ENCODE assay signal across 8 mouse cellular contexts in genomic region chr2:91944170-91944950, GRCm38 (mm10). TPM values are rescaled to one million over a fixed set of nuclear protein-coding genes. Genes with fewer than 3 reads are reported as not detected.
DNase-seq lines count a peak whose midpoint lies in the region; ATAC-seq and TF ChIP-seq lines count a peak whose summit lies in the region.

No protein-coding gene starts in this region.

- peak overlapping the region; percentile 21 for H3K27ac ChIP-seq in cerebellum, adult 2 months (ENCODE audit: insufficient read depth, low read length)
- no peak overlapping the region for H3K27ac ChIP-seq in forebrain, embryonic 16.5 days (ENCODE audit: low read length)
- no peak overlapping the region for H3K27ac ChIP-seq in hindbrain, embryonic 11.5 days (ENCODE audit: low read depth, low read length)

- WGBS in cerebellum, adult 2 months, result 8% methylated on average over 13 of the region's 13 CpGs
- 45% methylated on average over 13 of the region's 13 CpGs for WGBS in forebrain, embryonic 16.5 days
- 45% methylated on average over 13 of the region's 13 CpGs for WGBS in hindbrain, embryonic 11.5 days

- no peak for TF ChIP-seq POLR2A in cerebellum, adult 2 months (IDR thresholded peaks at IDR 0.05; ENCODE audit: borderline replicate concordance, insufficient read depth, low read length)

- no peak overlapping the region for H3K4me2 ChIP-seq in forebrain, embryonic 16.5 days (ENCODE audit: low read length)
- no peak overlapping the region for H3K4me2 ChIP-seq in hindbrain, embryonic 11.5 days (replicated peaks; ENCODE audit: low read depth, low read length)

- ATAC-seq in forebrain, embryonic 16.5 days, result peak; percentile 85
- ATAC-seq in hindbrain, embryonic 11.5 days (ENCODE audit: low FRiP score), result peak; percentile 69
- peak; percentile 60 for ATAC-seq in megakaryocyte, adult 5-6 weeks (ENCODE audit: poor library complexity, severe bottlenecking)

- H3K9ac ChIP-seq in forebrain, embryonic 16.5 days (replicated peaks; ENCODE audit: low read depth, low read length), result peak overlapping the region; percentile 15; the same call in 1 of the 2 replicates
- no peak overlapping the region for H3K9ac ChIP-seq in hindbrain, embryonic 11.5 days (ENCODE audit: low read depth, low read length)

- DNase-seq in NIH3T3 (ENCODE audit: low read depth), result peak; percentile 82
- peak; percentile 81 to 88 for DNase-seq in cerebellum, adult 2 months
- DNase-seq in hindbrain, embryonic 11.5 days (ENCODE audit: low spot score), result peak; percentile 86
- peak; percentile 81 to 83 for DNase-seq in left cerebral cortex, adult 18-20 months (ENCODE audit: low spot score in 2 of 2)
- DNase-seq in right cerebral cortex, adult 18-20 months, result peak; percentile 82
- peak; percentile 66 for DNase-seq in yolk sac, embryonic 10.5 days (ENCODE audit: low spot score)

- no peaks in the 10 kb centered on the region for H3K27me3 ChIP-seq in cerebellum, adult 2 months (ENCODE audit: control insufficient read depth, insufficient read depth, low read length)
- no peaks in the 10 kb centered on the region for H3K27me3 ChIP-seq in forebrain, embryonic 16.5 days (replicated peaks; ENCODE audit: control insufficient read depth, insufficient read depth, low read length)
- no peaks in the 10 kb centered on the region for H3K27me3 ChIP-seq in hindbrain, embryonic 11.5 days (ENCODE audit: control insufficient read depth, insufficient read depth, low read length)

- peak; percentile 96 for TF ChIP-seq CTCF in cerebellum, adult 2 months (IDR thresholded peaks at IDR 0.05; ENCODE audit: borderline replicate concordance, insufficient read depth, low read depth, low read length)

- no peaks in the 10 kb centered on the region for H3K36me3 ChIP-seq in forebrain, embryonic 16.5 days (ENCODE audit: control insufficient read depth, insufficient read depth)
- 0 out of 2 replicates have a peak, but pooled peaks cover 2% of the 10 kb centered on the region for H3K36me3 ChIP-seq in hindbrain, embryonic 11.5 days (ENCODE audit: control insufficient read depth, insufficient read depth, low read length)

- no peaks in the 10 kb centered on the region for H3K9me3 ChIP-seq in forebrain, embryonic 16.5 days (ENCODE audit: control insufficient read depth, low read length)
- H3K9me3 ChIP-seq in hindbrain, embryonic 11.5 days (ENCODE audit: control insufficient read depth, low read length), result no peaks in the 10 kb centered on the region

- H3K4me3 ChIP-seq in cerebellum, adult 2 months (replicated peaks; ENCODE audit: insufficient read depth, low read depth, low read length), result peak overlapping the region; percentile 5
- no peak overlapping the region for H3K4me3 ChIP-seq in forebrain, embryonic 16.5 days (replicated peaks; ENCODE audit: low read length)
- H3K4me3 ChIP-seq in hindbrain, embryonic 11.5 days (ENCODE audit: low read depth, low read length), result no peak overlapping the region

- H3K4me1 ChIP-seq in cerebellum, adult 2 months (ENCODE audit: control insufficient read depth, insufficient read depth, low read length), result peaks cover 65% of the 10 kb centered on the region
- H3K4me1 ChIP-seq in forebrain, embryonic 16.5 days (replicated peaks; ENCODE audit: control insufficient read depth, insufficient read depth, low read length), result peaks cover 26% of the 10 kb centered on the region
- H3K4me1 ChIP-seq in hindbrain, embryonic 11.5 days (replicated peaks; ENCODE audit: control insufficient read depth, insufficient read depth, low read length), result peaks cover 6% of the 10 kb centered on the region; the same call in 1 of the 2 replicates

RNA-seq across cellular contexts. Expression of gene Gm9821, which starts 1.1 kb away (rescaled TPM):
- polyA plus RNA-seq in cerebellum, adult 2 months (2012; rRNA removed), result not detected in 2 replicates
- polyA plus RNA-seq in forebrain, embryonic 16.5 days (2015; fragmentation: Nextera tagmentation; extraction: Ambion mirVana), result 0.37 and 0.46 TPM in 2 replicates
- 0.27 and 0.37 TPM in 2 replicates for polyA plus RNA-seq in hindbrain, embryonic 11.5 days (2014; fragmentation: Nextera tagmentation; extraction: Ambion mirVana)
- total RNA-seq in left cerebral cortex, adult 18-20 months (2021), result not detected
- not detected in 2 replicates for total RNA-seq in megakaryocyte, adult 5-6 weeks (2015)
- total RNA-seq in megakaryocyte, adult 5-6 weeks (2017), result 0.69 TPM in 1 of 2 replicates, not detected in the other

RNA-seq across cellular contexts. Expression of gene Mdk, which starts 12.3 kb away (rescaled TPM):
- polyA plus RNA-seq in cerebellum, adult 2 months (2012; rRNA removed), result 77.8 and 78.9 TPM in 2 replicates
- polyA plus RNA-seq in forebrain, embryonic 16.5 days (2015; fragmentation: Nextera tagmentation; extraction: Ambion mirVana), result 256 and 290 TPM in 2 replicates
- polyA plus RNA-seq in hindbrain, embryonic 11.5 days (2014; fragmentation: Nextera tagmentation; extraction: Ambion mirVana), result 960 and 984 TPM in 2 replicates
- 10 to 100 TPM; 19.0 to 23.8 TPM for total RNA-seq in left cerebral cortex, adult 18-20 months (2021)
- 1.3 and 2.2 TPM in 2 replicates for total RNA-seq in megakaryocyte, adult 5-6 weeks (2015)
- total RNA-seq in megakaryocyte, adult 5-6 weeks (2017), result not detected in 2 replicates

RNA-seq across cellular contexts. Expression of gene Chrm4, which starts 17.3 kb away (rescaled TPM):
- 2.0 TPM in 2 replicates for polyA plus RNA-seq in cerebellum, adult 2 months (2012; rRNA removed)
- polyA plus RNA-seq in forebrain, embryonic 16.5 days (2015; fragmentation: Nextera tagmentation; extraction: Ambion mirVana), result 2.4 and 2.6 TPM in 2 replicates
- 0.20 and 0.42 TPM in 2 replicates for polyA plus RNA-seq in hindbrain, embryonic 11.5 days (2014; fragmentation: Nextera tagmentation; extraction: Ambion mirVana)
- total RNA-seq in left cerebral cortex, adult 18-20 months (2021), result 10 to 100 TPM; 56.6 to 61.4 TPM
- total RNA-seq in megakaryocyte, adult 5-6 weeks (2015), result not detected in 2 replicates
- total RNA-seq in megakaryocyte, adult 5-6 weeks (2017), result not detected in 2 replicates

RNA-seq across cellular contexts. Expression of gene Dgkz, which starts 31.3 kb away (rescaled TPM):
- polyA plus RNA-seq in cerebellum, adult 2 months (2012; rRNA removed), result 716 and 832 TPM in 2 replicates
- 28.7 and 33.6 TPM in 2 replicates for polyA plus RNA-seq in forebrain, embryonic 16.5 days (2015; fragmentation: Nextera tagmentation; extraction: Ambion mirVana)
- polyA plus RNA-seq in hindbrain, embryonic 11.5 days (2014; fragmentation: Nextera tagmentation; extraction: Ambion mirVana), result 24.1 and 28.9 TPM in 2 replicates
- total RNA-seq in left cerebral cortex, adult 18-20 months (2021), result 100 to 1,000 TPM; 491 to 526 TPM
- 94.1 and 114 TPM in 2 replicates for total RNA-seq in megakaryocyte, adult 5-6 weeks (2015)
- total RNA-seq in megakaryocyte, adult 5-6 weeks (2017), result 66.4 and 80.4 TPM in 2 replicates
